Mouse (Mus musculus): ENCODE measurements around the gene Anks1b.

Gene Anks1b

DNA sequence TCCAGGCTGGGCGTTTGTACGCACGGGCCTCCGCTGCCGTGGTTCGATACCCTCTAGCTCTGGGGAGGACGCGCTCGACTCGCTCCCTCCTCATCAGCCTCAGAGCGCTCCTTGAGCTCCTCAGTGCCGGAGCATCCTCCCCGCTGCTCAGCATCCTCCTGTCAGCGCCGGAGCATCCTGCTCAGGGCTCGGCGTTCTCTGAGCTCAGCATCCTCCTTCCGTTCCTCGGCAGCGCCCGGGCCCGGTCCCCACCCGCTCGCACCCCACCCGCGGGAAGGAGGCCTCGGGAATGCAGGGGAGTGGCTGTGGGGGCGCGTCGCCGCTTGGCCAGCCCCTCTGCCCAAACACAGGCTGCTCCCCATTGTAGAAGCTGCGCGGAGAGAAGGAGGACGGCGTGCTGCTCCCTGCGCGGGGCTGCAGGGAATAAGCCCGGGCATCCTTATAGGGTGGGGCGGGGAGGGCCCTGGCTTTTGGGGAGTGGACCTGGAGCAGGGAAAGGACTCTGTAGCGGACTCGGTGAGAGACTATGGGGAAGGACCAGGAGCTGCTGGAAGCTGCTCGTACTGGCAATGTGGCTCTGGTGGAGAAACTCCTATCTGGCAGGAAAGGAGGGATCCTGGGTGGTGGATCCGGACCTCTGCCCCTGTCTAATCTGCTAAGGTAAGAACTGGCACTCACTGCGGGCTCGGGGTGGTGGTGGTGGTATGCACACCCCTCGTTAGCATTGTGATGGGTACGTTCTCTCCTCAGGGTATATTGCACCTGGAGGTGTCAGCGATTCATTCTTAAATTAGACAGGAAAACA is at the start of gene Anks1b:
Anks1b (plus strand) TSS at position 364 of the 805 bp plus-strand sequence.
- DNase-seq: peak in 1 of 2 experiments; percentile 1

DNA sequence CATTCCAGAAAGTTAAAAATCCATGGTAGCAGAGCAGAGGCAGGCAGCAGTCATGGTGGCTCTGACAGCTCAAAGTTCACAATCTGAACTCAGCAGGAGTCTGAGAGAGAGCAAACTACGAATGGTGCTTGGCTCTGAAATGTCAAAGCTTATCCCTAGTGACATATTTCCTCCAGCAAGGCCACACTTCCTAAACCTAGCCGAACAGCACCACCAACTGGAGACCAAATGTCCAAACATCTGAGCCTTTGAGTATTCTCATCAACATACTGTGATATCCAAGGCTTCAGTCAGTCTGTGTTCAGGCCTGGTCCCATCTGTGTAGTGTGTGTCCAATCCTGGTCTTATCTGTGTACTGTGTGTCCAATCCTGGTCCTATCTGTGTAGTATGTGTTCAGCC is 49.4 kb upstream of the Anks1b start:
- DNase-seq: peak; percentile 13 to 28

GRCm38 (mm10) chr10:89826896-89827295 is 46.4 kb upstream of the Anks1b start:
- DNase-seq: no peak

DNA sequence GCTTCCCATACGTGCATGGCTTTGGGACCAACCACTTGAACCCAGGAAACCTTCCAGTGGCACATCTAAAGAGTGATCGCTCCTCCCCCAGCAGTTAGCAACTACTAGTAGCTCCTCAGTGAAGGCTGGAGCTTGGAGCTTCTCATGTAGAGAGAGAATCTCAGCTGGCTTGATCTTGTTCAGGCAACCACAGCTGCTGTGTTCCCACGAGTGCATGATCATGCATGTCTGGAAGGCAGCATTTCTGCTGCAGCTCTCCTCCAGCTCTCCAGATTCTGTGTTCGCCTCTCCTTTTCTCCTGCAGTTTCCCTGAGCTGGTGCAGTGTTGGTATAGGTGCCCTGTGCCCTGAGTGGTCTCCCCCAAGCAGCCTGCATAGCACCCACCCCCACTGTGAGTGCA is 41.0 kb upstream of the Anks1b start:
- DNase-seq: no peak

GRCm38 (mm10) chr10:89833166-89833565 is 40.1 kb upstream of the Anks1b start:
- no peak for DNase-seq

- no peak for DNase-seq
Observed at GRCm38 (mm10) chr10:89837476-89837875, 35.8 kb upstream of the Anks1b start.

- no peak for DNase-seq
Observed at GRCm38 (mm10) chr10:89838834-89839233, 34.5 kb upstream of the Anks1b start.

DNA sequence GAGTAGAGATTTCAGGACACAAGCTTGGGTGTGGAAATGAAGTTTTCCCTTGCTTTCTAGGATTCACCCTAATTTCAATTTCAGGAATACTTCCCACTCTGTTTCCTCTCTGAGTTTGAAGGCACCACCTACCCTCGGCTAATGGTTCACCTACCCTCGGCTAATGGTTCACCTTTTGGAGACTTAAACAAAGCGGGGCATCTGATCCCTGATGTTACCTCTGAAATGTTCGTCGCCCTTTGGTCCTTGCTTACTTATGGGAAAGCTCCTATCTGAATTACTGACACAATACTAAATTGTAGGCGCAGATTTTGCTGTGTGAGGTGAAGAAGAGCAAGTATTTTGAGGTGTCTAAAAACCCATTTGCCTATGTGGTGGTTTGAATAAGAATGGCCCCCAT is 22.4 kb upstream of the Anks1b start:
- DNase-seq: no peak

DNA sequence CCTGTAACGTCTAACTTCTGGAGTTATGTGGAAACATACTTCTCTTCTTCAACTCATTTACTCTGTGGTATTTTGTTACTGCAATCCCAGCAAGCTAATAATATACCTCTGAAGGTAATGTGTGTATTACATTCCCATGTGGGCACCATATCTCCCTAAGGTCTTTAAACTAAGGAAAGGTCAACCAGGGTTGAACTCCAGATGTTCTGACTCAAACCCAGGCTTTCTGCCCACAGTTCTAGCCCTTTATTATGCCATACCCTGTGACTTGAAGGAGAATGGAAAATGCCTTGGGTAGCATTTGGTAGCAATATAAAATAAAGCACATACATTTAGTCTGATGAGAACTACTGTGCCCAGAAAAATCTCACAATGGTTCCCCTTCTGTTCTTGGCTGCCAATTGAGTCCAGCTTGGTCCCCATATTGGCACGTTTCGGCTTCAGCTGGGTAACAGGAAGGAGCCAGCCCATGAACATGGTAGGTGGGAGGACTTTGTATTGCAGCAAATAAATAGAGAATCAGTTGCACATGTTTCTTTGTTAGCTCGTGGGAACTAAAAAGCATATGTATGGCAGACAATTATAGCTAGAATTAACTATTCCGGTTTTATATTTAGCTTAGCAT is 17.9 kb upstream of the Anks1b start:
- DNase-seq: no peak

DNA sequence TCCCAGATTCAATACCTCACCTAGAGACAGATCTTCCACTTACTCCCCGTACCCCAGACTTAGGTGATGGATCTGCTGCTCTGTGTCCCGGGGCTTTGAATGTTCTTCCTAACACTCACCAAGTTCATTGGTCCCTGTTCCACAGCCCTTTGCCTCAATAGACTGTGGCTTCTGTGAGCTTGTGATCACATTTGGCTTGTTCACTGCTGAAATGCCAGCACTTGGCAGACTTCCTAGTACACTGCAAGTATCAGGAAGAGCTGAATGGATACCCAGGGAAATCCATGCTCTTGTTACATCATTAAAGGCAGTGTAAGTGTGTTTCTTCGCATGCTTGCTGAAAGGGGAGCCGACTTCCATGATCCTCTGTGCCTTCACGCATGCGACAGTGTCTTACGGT is 17.0 kb upstream of the Anks1b start:
- no peak for DNase-seq

GRCm38 (mm10) chr10:89868211-89868610 is 5.1 kb upstream of the Anks1b start:
- DNase-seq: no peak

- DNase-seq: no peak
Observed at GRCm38 (mm10) chr10:89868836-89869235, 4.5 kb upstream of the Anks1b start.

- no peak for DNase-seq
Observed at GRCm38 (mm10) chr10:89872501-89873145, 686 bp upstream of the Anks1b start.

DNA sequence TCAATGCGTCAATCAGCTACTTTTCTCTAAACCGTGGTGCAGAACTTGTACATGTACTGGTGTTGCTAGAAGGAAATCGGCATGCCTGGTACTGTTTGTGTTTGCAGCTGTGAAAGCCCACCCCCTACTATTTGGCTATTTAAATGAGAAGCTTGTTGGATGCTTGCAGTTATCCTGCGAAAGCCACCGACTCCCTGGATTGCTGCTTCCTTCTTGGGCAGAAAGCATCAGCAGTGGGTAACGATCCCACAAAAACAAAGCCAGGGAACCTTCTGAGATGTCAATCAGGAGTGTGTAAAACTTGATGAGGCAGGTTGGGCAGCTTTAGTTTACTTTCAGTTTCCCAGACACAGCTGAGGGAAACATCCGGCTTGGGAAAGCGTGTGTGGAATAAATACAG is 727 bp downstream of the Anks1b start:
- no peak for DNase-seq

- DNase-seq: no peak
Observed at GRCm38 (mm10) chr10:89883561-89883960, 10.3 kb downstream of the Anks1b start.

GRCm38 (mm10) chr10:89902720-89903337 is 29.5 kb downstream of the Anks1b start:
- no peak for DNase-seq

DNA sequence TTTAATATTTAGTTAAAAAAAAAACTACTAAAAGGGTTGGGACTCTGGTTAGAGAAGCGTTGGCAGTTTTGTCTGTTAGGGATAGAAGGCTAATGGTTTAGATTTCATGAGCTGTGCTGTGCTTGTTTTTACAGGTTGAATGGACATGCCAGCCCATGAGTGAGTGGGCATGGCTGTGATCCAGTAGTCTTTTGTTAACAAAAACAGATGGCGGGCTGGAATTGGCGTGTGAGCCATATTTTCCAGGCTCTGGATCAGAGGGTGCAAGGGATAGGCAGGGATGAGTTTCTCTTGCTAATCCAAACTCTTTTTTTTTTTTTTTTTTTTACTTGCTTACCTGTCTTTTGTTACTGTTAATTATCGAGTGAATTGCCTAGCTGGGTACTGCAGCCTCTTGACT is 38.6 kb downstream of the Anks1b start:
- DNase-seq: no peak

GRCm38 (mm10) chr10:89913174-89913573 is 39.9 kb downstream of the Anks1b start:
- no peak for DNase-seq

DNA sequence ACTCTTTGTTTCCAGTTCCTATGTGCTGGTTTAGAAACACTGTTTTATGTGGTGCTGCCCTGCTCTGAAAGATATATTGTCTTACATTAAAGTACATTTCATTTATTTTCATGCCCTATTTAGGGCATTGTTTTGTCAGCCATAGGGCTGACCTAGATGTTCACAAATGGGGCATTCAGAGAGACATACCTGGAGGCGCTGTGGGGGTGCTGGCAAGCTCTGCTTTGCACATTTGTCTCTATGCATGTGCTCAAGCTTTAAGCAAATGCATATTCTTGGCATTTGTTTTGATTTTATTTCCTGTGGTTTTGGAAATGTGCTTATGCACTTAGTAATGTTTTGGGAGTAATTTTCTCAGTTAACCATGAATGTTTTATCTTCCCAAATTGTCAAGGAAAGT is 43.8 kb downstream of the Anks1b start:
- DNase-seq: no peak

- no peak for DNase-seq
Observed at GRCm38 (mm10) chr10:89921965-89922364, 48.7 kb downstream of the Anks1b start.

- DNase-seq: no peak
Observed at GRCm38 (mm10) chr10:89942180-89942579, 68.9 kb downstream of the Anks1b start.

- DNase-seq: no peak
Observed at GRCm38 (mm10) chr10:89946636-89947349, 73.5 kb downstream of the Anks1b start.

GRCm38 (mm10) chr10:89974361-89974760 is 101.1 kb downstream of the Anks1b start:
- no peak for DNase-seq
